Mouse (Mus musculus) gastrocnemius, adult 8-10 months (tissue): Measurements from ENCODE around the gene Itpripl2. TPM values are rescaled to one million over a fixed set of nuclear protein-coding genes. Genes with fewer than 3 reads are reported as not detected.
A peak's percentile ranks its signal among the peaks of the same experiment; 100 is the strongest.

Experiments
- DNase-seq, 2 experiments: peaks; one replicate each; pipeline ENCODE4 v3.0.0; 2022; ENCODE audit warnings: low spot score in 2 of 2
- total RNA-seq, 4 experiments: library from RNA; stranded (reverse); gene quantifications; 2 replicates each; pipeline ENCODE4 v1.2.4; 2022

Gene Itpripl2
- total RNA-seq, result 1 to 10 TPM; 4.4 to 6.9 (median 4.9) TPM

DNA sequence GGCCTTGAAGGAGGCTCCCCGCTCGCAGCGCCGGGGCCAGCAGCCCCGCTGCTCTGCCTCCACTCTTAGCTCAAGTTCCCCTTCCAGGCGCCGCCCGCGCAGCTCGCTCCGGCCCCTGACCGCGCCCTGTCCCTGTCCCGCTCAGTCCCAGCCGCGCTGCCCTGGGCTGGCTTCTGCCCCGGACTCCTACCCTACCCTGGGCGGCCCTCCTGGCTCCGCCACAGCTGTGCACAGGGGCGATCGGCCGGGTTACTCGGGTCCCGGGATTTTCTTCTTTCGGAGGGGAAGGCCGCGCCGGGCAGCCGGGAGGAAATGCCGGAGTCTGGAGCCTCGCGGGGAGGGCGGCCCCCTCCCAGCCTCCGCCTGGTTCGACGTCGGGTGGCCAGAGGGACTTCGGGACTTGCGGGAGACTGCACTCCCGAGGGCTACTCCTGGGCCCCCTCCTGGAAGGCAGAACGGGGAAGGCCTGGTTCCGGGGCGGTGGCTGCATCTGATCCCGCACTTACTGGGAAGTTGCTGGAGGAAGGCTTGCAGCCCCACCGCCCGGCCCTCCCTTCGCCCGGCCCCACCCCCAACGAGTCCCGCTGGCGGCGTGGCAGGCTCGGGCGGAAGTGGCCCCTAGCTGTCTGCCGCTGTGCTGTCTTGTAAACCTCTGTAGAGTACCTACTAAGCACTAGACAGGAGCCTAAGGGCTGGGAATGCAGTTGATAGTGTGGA, at the start of gene Itpripl2:
Itpripl2 (minus strand) TSS at position 545 of the 717 bp plus-strand sequence.
- peak; percentile 60 to 74 for DNase-seq

DNA sequence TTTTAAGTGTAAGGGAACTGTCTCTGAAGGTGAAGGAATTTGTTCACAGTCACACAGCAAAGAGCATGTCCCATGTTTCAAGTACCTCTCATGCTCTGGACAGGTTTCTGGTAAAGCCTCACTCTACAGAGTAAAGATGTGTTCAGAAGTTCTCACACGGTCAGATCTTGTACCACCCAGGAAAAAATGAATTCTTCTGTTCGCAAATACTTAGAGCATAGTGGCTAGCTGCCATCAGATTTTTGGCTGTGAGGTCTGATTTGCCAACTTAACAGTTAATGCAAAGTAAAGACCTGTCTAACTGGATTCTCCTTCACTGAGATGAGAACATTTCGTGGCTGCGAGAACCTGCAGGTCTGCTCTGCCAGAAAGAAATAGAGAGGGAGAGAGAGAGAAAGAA, 43.3 kb upstream of the Itpripl2 start:
- no peak for DNase-seq

DNA sequence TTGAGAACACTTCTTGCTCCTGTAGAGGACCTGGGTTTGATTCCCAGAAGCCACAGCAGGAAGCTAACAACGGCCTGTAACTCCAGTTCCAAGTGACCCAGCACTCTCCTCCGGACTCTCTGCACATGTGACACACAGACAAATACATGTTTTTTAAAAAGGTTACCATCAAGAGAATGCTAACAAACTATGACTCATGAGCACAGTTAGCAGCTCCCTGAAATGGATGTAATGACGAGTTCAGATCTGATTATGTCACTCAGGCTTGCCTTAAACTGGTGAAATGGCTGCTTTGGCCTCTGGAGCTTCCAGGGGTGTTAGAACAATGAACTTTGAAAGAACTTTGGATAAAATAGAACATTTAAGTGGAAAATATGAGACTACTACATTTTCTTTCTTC, 42.6 kb upstream of the Itpripl2 start:
- DNase-seq, result no peak

DNA sequence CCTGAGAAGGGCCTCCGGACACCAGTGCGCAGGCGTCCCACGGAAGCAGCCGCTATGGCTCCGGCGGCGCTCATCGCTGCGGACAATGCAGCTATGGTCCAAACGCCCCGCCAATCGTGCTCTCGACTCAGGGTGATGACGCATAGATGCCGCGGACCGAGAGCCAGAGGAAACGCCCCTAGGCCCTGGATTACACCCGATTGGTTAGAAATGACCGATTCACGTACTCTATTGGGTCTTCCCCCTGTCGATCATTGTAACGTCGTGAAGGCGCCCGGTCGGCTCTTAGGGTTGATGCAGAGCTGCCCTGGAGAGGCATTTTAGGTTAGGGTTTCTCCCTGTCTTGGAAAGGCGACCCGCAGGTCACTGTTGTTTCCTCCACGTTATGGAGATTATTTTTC, 41.4 kb upstream of the Itpripl2 start, which contains the start of gene Coq7:
Coq7 (minus strand) TSS at position 179 of the 401 bp plus-strand sequence.
- peak; percentile 92 to 94 for DNase-seq

DNA sequence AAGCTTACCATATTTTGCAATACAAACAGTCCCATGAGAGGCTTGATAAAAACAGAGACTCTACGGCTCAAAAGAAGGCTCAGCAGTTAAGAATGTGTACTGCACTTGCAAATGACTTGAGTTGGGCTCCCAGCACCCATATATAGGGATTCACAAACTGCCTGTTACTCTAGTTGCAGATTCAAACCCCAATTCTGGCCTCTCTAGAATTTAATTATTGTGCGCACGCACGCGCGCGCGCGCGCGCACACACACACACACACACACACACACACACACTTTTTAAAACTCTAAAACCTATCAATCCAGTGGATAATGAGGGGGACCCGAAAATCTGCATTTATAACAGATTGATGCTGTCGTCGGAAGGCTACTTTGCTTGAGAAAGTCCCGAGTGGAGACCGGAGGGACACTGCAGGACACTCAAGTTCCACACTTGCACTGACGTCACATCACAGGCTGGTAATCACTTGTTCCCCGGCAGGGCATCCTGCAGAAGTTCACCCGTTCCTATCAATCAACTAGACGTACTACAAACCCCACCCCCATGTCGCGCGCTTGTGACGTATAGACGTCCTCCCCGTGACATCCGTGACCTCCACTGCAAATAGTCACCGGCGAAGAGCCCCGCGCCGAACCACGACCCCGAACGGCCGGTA, 40.9 kb upstream of the Itpripl2 start:
- DNase-seq, result peak; percentile 95

DNA sequence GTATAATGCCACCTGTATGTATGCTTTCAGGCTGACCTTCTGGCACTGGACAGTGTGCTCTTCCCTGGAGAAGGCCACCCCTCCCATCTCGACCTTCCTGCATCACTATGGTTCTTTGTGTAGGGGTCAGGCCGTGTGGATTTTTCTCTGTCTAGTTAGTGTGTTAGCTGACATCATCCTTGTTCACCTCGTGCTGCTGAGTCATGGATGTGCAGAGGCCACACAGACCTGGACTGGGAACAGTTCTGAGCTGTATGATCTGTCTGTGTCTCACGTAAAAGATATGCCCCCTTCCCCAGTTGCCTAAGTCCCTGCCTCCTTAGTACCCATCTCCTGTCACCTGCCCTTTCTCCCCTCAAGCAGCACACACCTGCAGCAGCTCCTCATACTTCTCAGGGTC, 35.2 kb upstream of the Itpripl2 start:
- DNase-seq, result no peak

DNA sequence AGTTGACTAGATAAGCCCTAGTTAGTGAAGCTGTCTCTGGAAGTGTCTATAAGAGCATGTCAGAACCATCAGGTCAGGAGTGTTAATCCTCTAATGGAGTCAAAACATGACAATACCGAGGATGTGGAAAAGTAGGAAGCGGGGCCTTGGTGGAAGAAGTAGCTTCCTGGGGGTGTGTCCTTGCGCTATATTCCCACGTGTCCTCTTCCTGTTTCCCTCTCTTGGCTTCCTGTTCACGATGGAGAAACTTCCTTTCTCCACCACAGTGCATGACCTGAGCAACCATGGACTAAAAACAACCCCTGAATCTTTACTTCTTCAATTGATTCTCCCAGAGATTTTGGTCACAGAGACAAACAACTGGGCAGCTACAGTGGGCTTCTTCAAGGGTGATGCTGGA, 30.3 kb upstream of the Itpripl2 start:
- no peak for DNase-seq

DNA sequence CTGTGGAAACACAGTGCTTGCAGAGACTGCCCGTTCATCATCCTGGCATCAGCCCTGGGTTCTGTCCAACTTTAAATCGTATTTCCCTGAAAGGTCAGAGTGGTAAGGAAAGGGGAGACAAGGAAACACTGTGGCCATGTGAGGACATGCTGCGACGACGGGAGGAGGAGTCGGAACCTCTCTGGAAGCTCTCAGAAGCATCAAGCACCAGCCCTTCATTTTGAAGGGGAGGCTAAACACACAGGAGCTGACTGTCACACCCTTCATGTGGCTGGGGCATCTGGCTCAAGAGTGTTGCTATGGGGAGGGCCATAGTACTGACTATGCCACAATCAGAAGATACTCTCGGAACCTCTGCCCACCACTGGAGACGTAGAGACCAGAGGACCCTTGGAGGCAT, 27.9 kb upstream of the Itpripl2 start:
- no peak for DNase-seq

DNA sequence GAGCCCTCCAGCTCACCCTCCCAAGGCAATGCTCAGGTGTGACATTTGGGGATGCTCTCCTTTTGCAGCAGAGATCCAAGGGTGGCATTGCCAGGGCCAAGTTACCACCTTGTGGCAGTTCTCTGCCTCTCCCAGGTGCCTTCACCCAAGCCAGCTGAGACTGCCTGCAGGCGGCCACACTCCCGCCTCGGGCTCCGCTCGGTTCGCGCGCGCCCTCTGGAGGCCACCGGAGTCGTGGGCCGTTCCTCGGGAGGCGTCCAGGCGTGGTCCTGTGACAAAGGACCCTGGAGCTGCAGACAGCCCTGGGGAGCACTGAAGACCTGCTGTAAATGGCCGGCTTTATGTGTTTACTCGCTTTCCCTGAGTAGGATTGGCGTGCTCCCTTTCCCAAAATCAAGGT, 26.9 kb upstream of the Itpripl2 start:
- peak; percentile 38 for DNase-seq

DNA sequence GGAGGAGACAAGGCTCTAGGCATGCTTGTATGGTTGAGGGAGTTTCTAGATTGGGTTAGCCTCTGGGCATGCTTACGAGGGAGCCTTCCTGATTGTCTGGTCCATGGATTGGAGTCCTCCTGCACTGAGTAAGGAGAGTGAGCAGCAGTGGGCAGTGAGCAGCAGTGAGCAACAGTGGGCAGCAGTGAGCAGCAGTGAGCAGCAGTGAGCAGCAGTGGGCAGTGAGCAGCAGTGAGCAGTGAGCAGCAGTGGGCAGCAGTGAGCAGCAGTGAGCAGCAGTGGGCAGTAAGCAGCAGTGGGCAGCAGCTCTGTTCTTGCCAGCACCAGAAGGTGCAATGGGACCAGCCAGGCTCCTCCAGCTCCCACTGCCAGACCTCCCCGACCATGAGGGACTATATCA, 26.0 kb upstream of the Itpripl2 start:
- no peak for DNase-seq

DNA sequence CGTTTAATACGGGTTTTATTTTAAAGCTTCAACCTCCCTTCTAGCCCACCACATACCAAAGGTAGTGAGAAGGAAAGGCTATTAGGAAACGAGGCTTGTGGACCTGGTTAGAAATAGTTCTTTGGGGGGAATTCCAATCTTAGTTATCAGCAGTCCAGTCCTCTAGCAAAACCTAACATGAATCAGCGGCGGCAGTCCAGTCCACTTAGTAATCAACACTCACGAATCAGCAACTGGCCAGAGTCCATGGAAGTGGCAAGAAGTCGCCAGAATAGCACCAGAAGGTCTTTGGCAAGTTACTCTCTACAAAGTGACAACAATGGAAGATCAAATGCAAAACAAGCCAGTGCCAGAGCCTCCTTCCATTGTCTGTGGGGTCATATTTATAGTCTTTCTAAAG, 16.8 kb upstream of the Itpripl2 start:
- DNase-seq, result no peak

DNA sequence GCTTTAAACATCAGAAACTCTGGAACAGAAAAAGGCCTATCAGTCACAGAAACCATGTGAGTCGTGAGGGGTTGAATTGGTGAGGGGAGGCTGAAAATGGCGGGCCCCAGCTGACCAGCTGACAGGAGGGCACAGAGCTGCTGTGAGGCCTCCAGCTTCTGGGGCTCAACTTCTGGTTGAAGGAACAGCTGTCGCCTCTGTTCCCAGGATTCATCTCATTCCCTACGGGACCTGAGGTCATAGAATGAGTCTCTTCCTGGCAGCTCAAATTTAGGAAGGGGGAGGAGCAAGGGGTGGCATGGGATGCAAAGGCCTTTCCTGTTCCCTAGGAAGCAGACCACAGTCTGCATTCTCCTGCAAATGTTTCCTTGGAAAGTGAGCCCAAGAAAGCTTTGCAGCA, 12.1 kb upstream of the Itpripl2 start:
- no peak for DNase-seq

DNA sequence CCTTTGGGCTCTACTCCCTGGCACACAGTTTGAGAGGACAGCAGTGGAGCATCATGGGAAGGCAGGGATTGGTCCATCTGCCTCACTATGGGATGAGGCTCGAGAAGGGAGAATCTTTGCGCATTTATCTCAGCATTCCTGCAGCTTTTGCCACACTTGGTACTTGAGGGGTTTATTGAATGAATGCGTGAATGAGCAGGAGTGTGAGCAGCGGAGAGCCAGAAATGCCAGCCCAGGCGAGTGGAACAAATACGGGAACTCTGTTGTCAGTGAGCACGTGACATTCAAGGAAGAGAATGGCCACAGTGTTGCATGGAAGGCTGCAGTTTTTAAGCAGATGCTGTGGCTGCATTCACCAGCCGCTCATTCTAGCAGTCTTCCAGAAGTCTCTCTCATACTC, 10.6 kb upstream of the Itpripl2 start:
- DNase-seq, result no peak

DNA sequence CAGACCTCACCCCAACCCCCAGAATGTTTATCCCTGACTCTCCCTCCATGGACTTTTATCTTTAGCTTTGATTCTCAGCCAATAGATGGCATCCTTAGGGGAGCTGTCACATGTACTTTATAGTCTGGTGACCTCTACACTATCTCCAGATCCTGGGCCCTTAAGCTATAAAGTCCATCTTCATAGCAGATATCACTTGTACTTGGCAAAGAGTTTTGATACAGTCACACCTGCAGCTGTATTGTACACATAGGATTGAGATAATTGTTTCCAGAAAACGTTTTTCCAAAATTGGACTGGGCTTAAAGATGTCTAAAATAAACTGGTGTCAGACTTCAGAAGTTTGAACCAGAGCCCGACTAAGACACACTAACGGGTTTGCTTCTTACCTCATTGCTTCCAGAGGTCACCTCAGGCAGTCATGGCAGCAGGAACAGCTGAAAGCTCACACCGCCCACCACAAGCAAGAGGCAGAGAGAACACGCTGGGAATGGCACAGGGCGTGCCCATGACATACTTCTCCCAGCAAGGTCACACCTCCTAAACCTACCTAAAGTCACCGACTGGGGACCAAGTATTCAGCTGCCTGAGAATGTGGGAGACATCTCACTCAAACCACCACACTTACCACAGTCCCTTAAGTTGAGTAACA, 8.1 kb upstream of the Itpripl2 start:
- no peak for DNase-seq

DNA sequence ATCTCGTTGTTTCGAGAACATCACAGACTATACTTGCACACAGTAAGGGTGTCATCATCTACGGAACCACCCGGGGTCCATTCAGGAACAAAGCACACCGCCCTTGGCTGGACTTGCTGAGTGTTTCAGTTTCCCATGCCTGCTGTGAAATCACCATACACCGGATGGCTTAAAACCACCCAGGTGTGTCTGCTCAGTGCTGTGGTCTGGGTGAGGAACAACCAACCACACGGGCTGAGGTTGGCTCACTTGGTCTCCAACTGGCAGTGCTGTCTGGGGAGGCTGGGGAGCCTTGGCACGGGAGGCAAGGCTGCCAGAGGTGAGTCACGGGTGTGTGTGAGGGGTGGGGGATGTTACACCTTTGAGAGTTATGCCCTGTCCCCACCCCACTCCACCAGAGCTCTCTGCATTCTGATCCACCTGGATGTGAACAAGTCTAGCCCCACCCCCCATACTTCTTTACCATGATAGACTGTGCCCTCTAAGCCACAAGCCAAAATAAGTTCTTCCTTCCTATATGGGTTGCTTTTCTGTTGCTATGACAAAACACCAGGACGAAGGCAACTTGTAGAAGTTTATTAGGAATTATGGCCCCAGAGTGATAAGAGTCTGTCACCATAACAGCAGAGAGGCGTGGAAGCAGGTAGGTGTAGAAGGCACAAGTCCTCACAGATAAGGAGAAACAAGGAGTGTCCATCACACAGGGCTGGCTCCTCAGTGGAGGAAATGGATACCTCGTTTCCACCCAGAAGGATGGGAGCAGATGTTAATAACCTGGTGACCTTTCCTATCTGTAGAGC, 7.4 kb upstream of the Itpripl2 start:
- DNase-seq, result no peak

DNA sequence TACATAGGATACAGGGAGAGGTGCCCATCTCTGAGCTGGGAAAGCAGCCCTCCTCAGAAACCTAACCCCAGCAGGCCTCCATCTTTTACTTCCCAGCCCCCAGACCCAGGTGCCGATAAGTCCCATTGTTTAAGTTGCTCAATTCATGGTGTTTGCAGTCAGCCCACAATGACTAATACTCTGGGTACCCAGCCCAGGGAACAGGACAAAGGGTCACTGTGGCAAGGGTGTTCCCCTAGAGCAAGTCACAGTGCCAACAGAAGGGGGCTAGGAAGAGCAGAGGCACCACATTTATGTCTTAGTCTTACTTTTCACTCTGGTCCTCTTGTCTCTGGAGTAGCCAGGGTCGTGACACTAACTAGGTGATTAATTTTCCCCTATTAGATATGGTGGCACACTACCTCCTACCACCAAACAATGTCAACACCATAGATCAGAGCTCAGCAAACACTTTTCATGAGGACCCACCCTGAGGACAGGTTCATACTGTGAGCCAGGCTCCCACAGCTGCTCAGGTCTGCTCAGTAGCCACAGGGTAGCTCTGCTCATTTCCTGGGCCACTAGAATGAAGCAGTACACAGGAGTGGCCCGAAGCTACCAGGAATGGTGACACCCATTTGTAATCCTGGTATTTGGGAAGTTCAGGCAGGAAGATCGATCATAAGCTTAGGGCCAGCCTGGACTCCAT, 3.3 kb upstream of the Itpripl2 start:
- DNase-seq, result no peak

DNA sequence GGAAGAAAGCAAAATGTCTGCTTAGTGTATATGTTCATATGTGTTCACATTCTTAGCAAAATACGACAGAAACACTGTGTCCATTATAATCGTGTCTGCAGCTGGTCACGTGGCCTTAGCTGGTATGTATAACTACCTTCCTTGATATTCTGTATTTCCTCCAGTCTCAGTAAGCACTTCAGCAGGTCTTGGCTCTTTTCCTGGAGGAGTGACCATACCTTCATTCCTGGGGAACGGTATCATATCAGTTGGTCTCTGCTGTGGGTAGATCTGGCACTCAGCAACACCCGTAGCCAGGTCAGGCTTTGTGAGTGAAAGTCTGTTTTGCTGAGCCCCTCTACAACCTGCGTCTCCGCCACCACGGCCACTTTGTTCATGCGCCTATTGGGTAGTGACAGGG, 2.1 kb upstream of the Itpripl2 start:
- no peak for DNase-seq

DNA sequence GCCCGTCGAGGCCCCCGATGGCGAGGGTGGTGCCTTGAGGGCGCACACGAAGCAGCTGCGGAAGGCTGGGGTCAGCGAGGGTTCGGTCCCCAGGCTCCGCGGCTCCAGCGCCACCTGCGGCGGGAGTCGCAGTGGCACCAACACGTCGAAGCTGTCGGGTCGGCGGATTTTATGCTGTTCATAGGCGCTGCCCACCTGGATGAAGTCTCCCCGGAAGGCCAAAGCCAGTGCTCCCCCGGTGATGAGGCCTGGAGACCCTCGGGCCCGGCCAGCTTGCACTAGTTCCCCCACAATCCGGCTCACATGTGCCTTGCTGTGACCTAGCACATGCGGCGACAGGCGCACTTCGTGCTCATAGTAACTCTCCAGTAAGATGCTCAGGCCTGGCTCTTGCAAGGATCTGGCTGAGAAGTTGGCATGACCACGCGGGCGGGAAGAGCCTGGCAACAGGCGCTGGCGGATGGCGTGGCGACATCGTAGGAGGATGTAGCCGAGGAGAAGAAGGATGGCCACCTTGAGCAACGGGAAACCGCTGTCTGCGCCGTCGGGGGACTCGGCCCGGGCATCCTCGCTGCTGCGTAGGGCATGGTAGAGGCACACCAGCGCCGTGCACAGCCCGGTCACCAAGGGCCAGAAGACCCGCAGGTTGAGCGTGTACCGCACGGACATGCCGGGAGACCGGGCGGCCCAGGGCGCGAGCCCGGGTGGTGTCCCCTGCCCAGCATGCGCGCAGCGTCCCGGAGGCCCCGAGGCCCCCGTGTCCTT, 927 bp downstream of the Itpripl2 start:
- peak in 1 of 2 experiments; percentile 24 for DNase-seq

DNA sequence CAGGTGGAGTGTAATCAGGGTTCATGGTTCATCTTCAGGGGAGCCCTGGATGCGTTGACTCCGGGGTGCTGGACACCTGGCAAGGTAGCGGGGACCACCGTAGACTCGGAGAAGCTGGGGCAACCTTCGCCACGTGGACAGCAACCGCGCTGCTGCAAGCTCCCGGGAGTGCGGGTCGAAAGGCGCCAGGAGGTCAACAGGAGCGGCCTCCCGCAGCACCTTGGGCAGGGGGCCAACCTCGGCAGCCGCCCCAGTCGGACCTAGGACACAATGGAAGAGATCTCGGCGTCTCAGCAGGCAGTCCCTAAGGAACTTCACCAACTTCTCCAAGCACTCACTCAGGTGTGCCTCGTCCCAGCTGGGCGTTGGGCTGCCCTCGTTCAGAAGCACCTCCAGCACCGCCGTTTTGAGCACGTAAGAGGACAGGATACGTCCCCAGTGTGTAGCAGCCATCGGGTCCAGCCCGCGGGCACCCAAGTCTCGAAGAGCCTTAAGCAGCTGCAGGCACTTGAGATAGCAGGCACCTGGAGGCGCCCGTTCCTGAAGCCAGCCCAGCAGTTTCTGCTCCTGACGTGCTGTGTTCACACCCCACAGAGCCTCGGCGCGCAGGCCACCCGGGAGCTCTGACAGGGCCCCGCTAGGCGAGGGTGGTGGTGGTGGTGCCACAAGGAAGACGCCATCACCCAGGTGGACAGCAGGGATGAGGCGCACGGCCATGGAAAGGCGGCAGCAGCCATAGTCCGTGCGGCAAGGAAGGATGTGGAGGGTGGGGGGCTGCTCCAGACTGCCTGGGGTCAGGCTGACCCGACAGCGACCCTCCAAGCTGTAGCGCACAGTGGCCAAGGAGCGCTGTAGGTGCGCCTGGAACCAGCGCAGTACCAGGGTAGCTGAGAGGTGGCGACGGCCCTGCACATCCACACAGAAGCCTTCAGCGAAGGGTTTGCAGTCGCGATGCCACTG, 1.8 kb downstream of the Itpripl2 start:
- DNase-seq, result no peak
